Mouse (Mus musculus) embryonic facial prominence, embryonic 14.5 days (tissue): ENCODE measurements at regions not wholly inside any gene's neighbourhood (a gene's known extent, or its start where the extent isn't known, plus 50 kb on each side); places are given as distances from the start of the nearest gene placed in this dataset.

Source experiments
- ATAC-seq: fragments of 200-750 bp; cut with Nextera tagmentation; 2 replicates; pipeline ENCODE4 v1.8.0; 2017; ENCODE audit warnings: low read depth, moderate number of reproducible peaks, moderate TSS enrichment
- DNase-seq: peaks from one replicate; pipeline ENCODE4 v3.0.0-alpha.2; 2015; ENCODE audit warnings: low spot score
- H3K27ac ChIP-seq: fragments of 300-500 bp; sonication (generic); replicated peaks from 2 replicates; pipeline ENCODE4 v1.5.1; 2014; ENCODE audit warnings: low read depth, mild to moderate bottlenecking, low read length, moderate library complexity
- H3K27me3 ChIP-seq: fragments of 300-500 bp; sonication (generic); replicated peaks from 2 replicates; pipeline ENCODE4 v1.6.1; 2014; ENCODE audit warnings: low read length; ENCODE audit not compliant: control insufficient read depth, insufficient read depth
- H3K36me3 ChIP-seq: fragments of 300-500 bp; sonication (generic); 2 replicates; pipeline ENCODE4 v1.6.1; 2014; ENCODE audit warnings: low read length, mixed read lengths; ENCODE audit not compliant: control insufficient read depth, insufficient read depth
- H3K4me1 ChIP-seq: fragments of 300-500 bp; sonication (generic); 2 replicates; pipeline ENCODE4 v1.6.1; 2014; ENCODE audit warnings: antibody characterized with exemption, low read length; ENCODE audit not compliant: control insufficient read depth, insufficient read depth
- H3K4me2 ChIP-seq: fragments of 300-500 bp; sonication (generic); 2 replicates; pipeline ENCODE4 v1.6.1; 2014; ENCODE audit warnings: low read depth, mild to moderate bottlenecking, low read length, moderate library complexity, mixed read lengths
- H3K4me3 ChIP-seq: fragments of 300-500 bp; sonication (generic); 2 replicates; pipeline ENCODE4 v1.5.1; 2014; ENCODE audit warnings: low read depth, mild to moderate bottlenecking, low read length
- H3K9ac ChIP-seq: fragments of 300-500 bp; sonication (generic); 2 replicates; pipeline ENCODE4 v1.6.1; 2014; ENCODE audit warnings: low read depth, mild to moderate bottlenecking, low read length, moderate library complexity, mixed read lengths
- H3K9me3 ChIP-seq: fragments of 300-500 bp; sonication (generic); 2 replicates; pipeline ENCODE4 v1.6.1; 2016; ENCODE audit warnings: low read length; ENCODE audit not compliant: control insufficient read depth
- WGBS: fragments of 180-500 bp; shearing (Covaris S2); extraction: QIAGEN DNeasy Blood & Tissue Kit; methylation state at CpG from one replicate; pipeline ENCODE4 v1.1.7; 2014; 5-methylcytosine and 5-hydroxymethylcytosine counted together

DNA sequence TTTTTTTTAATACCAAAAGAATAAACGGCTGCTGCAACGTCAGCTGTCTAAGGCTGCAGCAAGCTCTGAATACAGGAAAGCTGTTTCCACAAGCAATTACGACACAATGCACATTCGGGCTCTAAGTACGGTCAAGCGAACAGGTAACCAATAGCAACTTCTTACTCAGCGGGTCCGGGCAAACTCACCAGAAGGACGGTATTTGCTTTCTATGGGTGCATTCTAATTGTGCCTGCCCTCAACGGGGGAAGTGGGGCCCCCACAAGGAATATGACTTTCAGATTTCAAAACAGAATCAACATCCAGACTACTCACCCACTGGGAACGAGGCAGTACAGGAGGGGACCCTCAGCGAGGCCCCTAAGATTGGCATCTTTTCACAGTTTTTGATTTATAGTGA is 280.1 kb upstream of the Sash1 start:
- Histone ChIP-seq H3K27ac (no peak overlapping the region), H3K9ac (no peak overlapping the region), H3K27me3 (no peaks in the 10 kb centered on the region), H3K4me3 (no peak overlapping the region), H3K36me3 (no peaks in the 10 kb centered on the region), H3K9me3 (no peaks in the 10 kb centered on the region), H3K4me2 (no peak overlapping the region), H3K4me1 (no peaks in the 10 kb centered on the region)
- WGBS = 80% methylated on average over 12 of the region's 12 CpGs
- peak; percentile 23 for DNase-seq
- no peak for ATAC-seq

DNA sequence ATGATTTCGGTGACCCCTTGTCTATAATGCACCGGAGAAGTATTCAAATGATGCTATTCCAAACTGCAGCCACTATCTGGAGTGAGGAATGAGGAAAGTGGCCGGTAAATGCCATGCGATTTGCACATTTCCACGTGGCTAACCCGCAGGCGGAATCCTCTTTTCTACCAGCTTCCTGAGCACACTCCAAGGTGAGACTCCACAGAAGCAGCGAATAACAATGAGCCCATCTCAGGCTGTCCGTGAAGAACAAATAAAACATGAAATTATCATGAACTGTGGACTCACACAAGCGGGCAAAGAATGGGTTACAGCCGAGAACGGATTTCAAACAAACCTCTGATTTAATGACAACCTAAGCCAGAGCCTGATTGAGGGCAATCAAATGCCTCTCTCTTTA is 279.7 kb upstream of the Sash1 start:
- H3K27me3 ChIP-seq = no peaks in the 10 kb centered on the region
- no peaks in the 10 kb centered on the region for H3K36me3 ChIP-seq
- no peak overlapping the region for H3K4me2 ChIP-seq
- H3K9ac ChIP-seq = no peak overlapping the region
- H3K27ac ChIP-seq = no peak overlapping the region
- no peak overlapping the region for H3K4me3 ChIP-seq
- H3K9me3 ChIP-seq = no peaks in the 10 kb centered on the region
- DNase-seq (no peak), ATAC-seq (no peak)
- H3K4me1 ChIP-seq = no peaks in the 10 kb centered on the region
- 84% methylated on average over 12 of the region's 12 CpGs for WGBS

DNA sequence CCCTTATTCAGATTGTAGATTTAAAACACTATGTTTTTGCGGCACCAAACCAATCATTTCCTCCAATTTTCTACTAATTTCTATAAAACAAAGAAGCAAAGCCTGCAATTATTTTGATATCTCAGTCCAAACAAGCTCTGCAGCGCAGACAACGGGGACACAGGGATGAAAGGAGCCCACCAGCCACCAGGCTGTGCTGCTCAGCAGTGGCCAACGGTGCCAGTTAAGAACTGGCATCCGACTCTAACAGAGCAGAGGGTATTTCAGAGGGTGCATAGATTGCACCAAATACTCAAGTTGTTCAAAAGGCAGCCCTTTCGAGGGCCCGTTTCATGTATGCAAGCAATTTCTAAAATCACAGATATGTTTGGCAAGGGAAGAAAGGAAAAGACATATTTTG is 278.5 kb upstream of the Sash1 start:
- no peaks in the 10 kb centered on the region for H3K27me3 ChIP-seq
- no peak overlapping the region for H3K4me2 ChIP-seq
- no peak overlapping the region for H3K4me3 ChIP-seq
- no peak for ATAC-seq
- no peaks in the 10 kb centered on the region for H3K4me1 ChIP-seq
- no peak for DNase-seq
- no peaks in the 10 kb centered on the region for H3K36me3 ChIP-seq
- H3K27ac ChIP-seq = no peak overlapping the region
- 79% methylated on average over 7 of the region's 7 CpGs for WGBS
- H3K9ac ChIP-seq = no peak overlapping the region
- no peaks in the 10 kb centered on the region for H3K9me3 ChIP-seq

DNA sequence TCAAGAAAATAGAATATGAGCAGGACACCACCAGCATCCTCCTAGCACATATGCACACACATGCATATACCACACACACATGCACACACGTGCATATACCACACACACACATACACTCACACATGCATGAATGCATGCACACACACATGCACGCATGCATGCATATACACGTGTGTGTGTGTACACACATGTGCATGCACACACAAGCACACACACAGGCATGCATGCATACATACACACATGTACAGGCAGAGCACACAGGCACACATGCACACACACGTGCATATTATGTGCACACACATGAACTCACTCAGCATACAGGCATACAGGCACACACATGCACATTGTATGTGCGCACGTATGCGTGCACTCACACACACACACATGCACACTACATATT is 275.7 kb upstream of the Sash1 start:
- H3K4me3 ChIP-seq = no peak overlapping the region
- H3K9ac ChIP-seq = no peak overlapping the region
- WGBS = over 99% methylated on average over 7 of the region's 7 CpGs
- no peaks in the 10 kb centered on the region for H3K36me3 ChIP-seq
- ATAC-seq = no peak
- no peak overlapping the region for H3K27ac ChIP-seq
- H3K4me1 ChIP-seq = no peaks in the 10 kb centered on the region
- H3K27me3 ChIP-seq = no peaks in the 10 kb centered on the region
- no peak for DNase-seq
- no peak overlapping the region for H3K4me2 ChIP-seq
- H3K9me3 ChIP-seq = no peaks in the 10 kb centered on the region

DNA sequence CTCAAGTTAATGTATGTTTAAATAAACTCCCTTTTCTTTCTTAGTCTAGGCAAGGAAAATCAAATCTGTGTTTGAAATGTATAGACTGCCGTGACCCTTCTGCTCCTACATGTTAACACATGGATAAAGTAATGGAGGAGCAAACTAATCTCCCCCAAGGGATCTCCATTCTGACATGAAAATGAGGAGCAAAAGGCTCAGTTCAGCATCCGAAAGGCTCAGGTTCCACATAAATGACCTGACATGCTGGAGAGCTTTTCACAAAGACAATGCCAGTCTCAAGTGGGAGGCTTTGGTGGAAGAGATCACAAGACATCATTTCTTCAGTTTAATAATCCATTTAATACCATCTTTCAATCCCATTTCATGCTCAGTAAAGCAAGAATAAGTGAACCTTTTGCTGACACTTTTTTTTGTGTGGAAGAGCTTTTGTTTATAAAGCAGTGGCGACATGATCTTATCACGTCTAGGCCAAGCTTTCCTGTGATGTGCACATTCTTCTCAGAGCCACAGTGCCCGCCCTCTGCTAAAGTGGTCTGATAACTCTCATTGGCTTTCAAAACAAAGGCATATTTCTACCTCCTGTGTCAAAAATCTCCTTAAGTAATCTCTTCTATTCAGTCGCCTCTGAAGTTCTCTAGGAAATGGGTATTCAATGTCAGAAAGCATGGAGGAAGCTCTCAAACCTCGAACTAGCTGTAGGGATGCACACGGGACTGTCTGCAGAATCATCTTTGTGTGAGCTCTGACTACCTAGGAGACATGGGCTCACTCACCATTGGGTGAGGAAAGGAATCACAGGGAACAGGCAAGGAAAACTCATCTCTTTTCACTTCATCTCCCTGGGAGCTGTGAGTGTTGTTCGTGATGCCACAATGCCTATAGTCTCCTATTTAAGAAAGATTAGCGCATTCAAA is 271.7 kb upstream of the Sash1 start:
- H3K4me3 ChIP-seq = no peak overlapping the region
- ATAC-seq (peak; percentile 92), DNase-seq (peak; percentile 81)
- 63% methylated on average over 10 of the region's 10 CpGs for WGBS
- H3K9me3 ChIP-seq = no peaks in the 10 kb centered on the region
- H3K4me1 ChIP-seq = no peaks in the 10 kb centered on the region
- no peak overlapping the region for H3K27ac ChIP-seq
- no peak overlapping the region for H3K4me2 ChIP-seq
- H3K9ac ChIP-seq = no peak overlapping the region
- no peaks in the 10 kb centered on the region for H3K27me3 ChIP-seq
- no peaks in the 10 kb centered on the region for H3K36me3 ChIP-seq

DNA sequence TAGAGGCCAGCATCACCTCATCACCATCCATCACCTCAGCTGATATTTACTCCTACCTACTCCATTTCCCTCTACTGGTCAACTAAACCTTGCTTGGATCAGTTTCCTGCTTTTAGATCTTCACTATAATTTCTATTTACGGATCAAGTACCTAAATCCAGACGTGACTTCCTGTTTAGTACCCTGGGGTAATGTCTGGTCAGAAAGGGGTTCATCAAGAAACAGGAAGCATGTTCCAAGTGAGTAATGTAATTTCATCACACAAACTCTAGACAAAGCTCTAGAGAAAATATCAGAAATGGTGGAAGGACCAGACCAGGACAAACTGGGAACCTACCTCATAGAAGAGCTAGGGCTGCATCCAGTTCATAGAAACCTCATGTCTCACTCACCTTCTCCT is 250.2 kb upstream of the Sash1 start:
- H3K4me1 ChIP-seq = no peaks in the 10 kb centered on the region
- no peaks in the 10 kb centered on the region for H3K36me3 ChIP-seq
- H3K9ac ChIP-seq = no peak overlapping the region
- H3K4me3 ChIP-seq = no peak overlapping the region
- 0 out of 2 replicates have a peak, but pooled peaks cover 2% of the 10 kb centered on the region for H3K27me3 ChIP-seq
- H3K9me3 ChIP-seq = no peaks in the 10 kb centered on the region
- no peak overlapping the region for H3K4me2 ChIP-seq
- 66% methylated on average over 2 of the region's 2 CpGs for WGBS
- DNase-seq (no peak), ATAC-seq (no peak)
- no peak overlapping the region for H3K27ac ChIP-seq

- no peaks in the 10 kb centered on the region for H3K9me3 ChIP-seq
- H3K27ac ChIP-seq = no peak overlapping the region
- no peaks in the 10 kb centered on the region for H3K36me3 ChIP-seq
- H3K4me2 ChIP-seq = no peak overlapping the region
- WGBS = 60% methylated on average over 9 of the region's 9 CpGs
- 0 out of 2 replicates have a peak, but pooled peaks cover 2% of the 10 kb centered on the region for H3K27me3 ChIP-seq
- H3K4me3 ChIP-seq = no peak overlapping the region
- H3K4me1 ChIP-seq = no peaks in the 10 kb centered on the region
- ATAC-seq (peak; percentile 57; the same call in 1 of the 2 replicates), DNase-seq (no peak)
- H3K9ac ChIP-seq = no peak overlapping the region
Observed at GRCm38 (mm10) chr10:9134293-9135021, 248.6 kb upstream of the Sash1 start.

- H3K9ac ChIP-seq = no peak overlapping the region
- H3K36me3 ChIP-seq = no peaks in the 10 kb centered on the region
- no peak overlapping the region for H3K27ac ChIP-seq
- H3K9me3 ChIP-seq = no peaks in the 10 kb centered on the region
- 76% methylated on average over 2 of the region's 2 CpGs for WGBS
- no peak for DNase-seq
- H3K27me3 ChIP-seq = no peaks in the 10 kb centered on the region
- H3K4me2 ChIP-seq = no peak overlapping the region
- no peaks in the 10 kb centered on the region for H3K4me1 ChIP-seq
- H3K4me3 ChIP-seq = no peak overlapping the region
- no peak for ATAC-seq
Observed at GRCm38 (mm10) chr10:9130061-9130460, 244.2 kb upstream of the Sash1 start.
